8 mouse cellular contexts compared by ENCODE assay signal in the genomic region with DNA sequence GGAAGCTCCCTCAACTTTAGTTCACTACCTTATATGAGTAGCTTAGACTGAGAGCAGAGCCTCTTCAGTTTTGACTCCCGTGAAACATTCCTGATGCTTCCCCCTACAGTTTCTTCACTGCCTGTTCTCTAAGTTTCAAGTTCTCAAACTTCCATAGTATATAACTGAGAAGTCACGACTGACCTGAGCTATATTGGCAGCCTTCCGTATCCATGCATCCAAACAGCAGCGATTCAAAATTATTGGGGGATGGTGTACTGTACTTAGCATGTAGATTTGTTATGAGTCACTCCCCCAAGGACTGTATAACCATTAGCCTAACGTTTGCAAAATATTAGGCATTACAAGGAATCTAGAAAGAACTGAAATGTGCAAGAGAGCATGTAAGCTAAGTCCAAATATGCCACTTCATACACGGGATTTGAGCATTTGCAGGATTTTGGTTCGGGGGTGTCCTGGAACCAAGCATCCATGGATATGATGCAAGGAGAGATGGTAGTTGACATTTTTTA. TPM values are rescaled to one million over a fixed set of nuclear protein-coding genes. Genes with fewer than 3 reads are reported as not detected.
DNase-seq lines count a peak whose midpoint lies in the region; ATAC-seq and TF ChIP-seq lines count a peak whose summit lies in the region.
"Had no signal": no experiment of that assay in that cellular context is flagged by ENCODE, and none has a peak within 500 bp of the region (broad histone marks: within the 10 kb centered on the region; RNA-seq: fewer than 3 reads in every experiment).

No protein-coding gene starts in this region.

- ATAC-seq in liver, embryonic 12.5 days, result no peak
- no peak for ATAC-seq in liver, postnatal 0 days
- ATAC-seq in intestine, embryonic 16.5 days, result no peak
- no peak for ATAC-seq in neural tube, embryonic 14.5 days (ENCODE audit: low read depth)

- TF ChIP-seq EP300 in liver, postnatal 0 days (IDR thresholded peaks at IDR 0.05; ENCODE audit: low read depth), result no peak

- H3K27ac ChIP-seq in liver, embryonic 12.5 days, result no peak overlapping the region
- no peak overlapping the region for H3K27ac ChIP-seq in liver, postnatal 0 days (ENCODE audit: low read depth)
- H3K27ac ChIP-seq in forebrain, embryonic 10.5 days, result no peak overlapping the region
- no peak overlapping the region for H3K27ac ChIP-seq in intestine, embryonic 16.5 days (ENCODE audit: low read length)
- no peak overlapping the region for H3K27ac ChIP-seq in neural tube, embryonic 14.5 days (ENCODE audit: low read depth, low read length)

- no peak overlapping the region for H3K4me3 ChIP-seq in liver, embryonic 12.5 days
- no peak overlapping the region for H3K4me3 ChIP-seq in liver, postnatal 0 days (ENCODE audit: low read depth, low read length)
- peak overlapping the region; percentile 80; the same call in 1 of the 2 replicates for H3K4me3 ChIP-seq in forebrain, embryonic 10.5 days
- no peak overlapping the region for H3K4me3 ChIP-seq in intestine, embryonic 16.5 days (ENCODE audit: low read length)
- H3K4me3 ChIP-seq in neural tube, embryonic 14.5 days (ENCODE audit: low read depth, low read length), result no peak overlapping the region; the same call in 1 of the 2 replicates

- H3K4me1 ChIP-seq in liver, embryonic 12.5 days, result peaks cover 28% of the 10 kb centered on the region
- peaks cover 6% of the 10 kb centered on the region; the same call in 1 of the 2 replicates for H3K4me1 ChIP-seq in liver, postnatal 0 days (ENCODE audit: insufficient read depth)
- H3K4me1 ChIP-seq in forebrain, embryonic 10.5 days, result peaks cover 28% of the 10 kb centered on the region
- peaks cover 3% of the 10 kb centered on the region; the same call in 1 of the 2 replicates for H3K4me1 ChIP-seq in intestine, embryonic 16.5 days (ENCODE audit: control insufficient read depth, insufficient read depth, low read length)
- peaks cover 16% of the 10 kb centered on the region; the same call in 1 of the 2 replicates for H3K4me1 ChIP-seq in neural tube, embryonic 14.5 days (ENCODE audit: control insufficient read depth, insufficient read depth, low read length)

- peak overlapping the region; percentile 94 for H3K4me2 ChIP-seq in liver, embryonic 12.5 days
- H3K4me2 ChIP-seq in liver, postnatal 0 days (ENCODE audit: low read depth, low read length), result no peak overlapping the region
- peak overlapping the region; percentile 57; the same call in 1 of the 2 replicates for H3K4me2 ChIP-seq in intestine, embryonic 16.5 days (ENCODE audit: low read depth, low read length)
- peak overlapping the region; percentile 62; the same call in 1 of the 2 replicates for H3K4me2 ChIP-seq in neural tube, embryonic 14.5 days (ENCODE audit: low read depth, low read length)

- H3K36me3 ChIP-seq in liver, embryonic 12.5 days, result no peaks in the 10 kb centered on the region
- no peaks in the 10 kb centered on the region for H3K36me3 ChIP-seq in liver, postnatal 0 days (replicated peaks; ENCODE audit: insufficient read depth, low read length)
- H3K36me3 ChIP-seq in forebrain, embryonic 10.5 days (replicated peaks), result peaks cover 4% of the 10 kb centered on the region
- H3K36me3 ChIP-seq in intestine, embryonic 16.5 days (ENCODE audit: control insufficient read depth, insufficient read depth, low read length), result no peaks in the 10 kb centered on the region
- H3K36me3 ChIP-seq in neural tube, embryonic 14.5 days (ENCODE audit: control insufficient read depth, insufficient read depth, low read length), result no peaks in the 10 kb centered on the region

- H3K9ac ChIP-seq in liver, embryonic 12.5 days, result no peak overlapping the region
- no peak overlapping the region for H3K9ac ChIP-seq in liver, postnatal 0 days (replicated peaks)
- no peak overlapping the region for H3K9ac ChIP-seq in intestine, embryonic 16.5 days (ENCODE audit: low read depth, low read length)
- no peak overlapping the region for H3K9ac ChIP-seq in neural tube, embryonic 14.5 days (replicated peaks; ENCODE audit: low read depth, low read length)

- H3K9me3 ChIP-seq in liver, embryonic 12.5 days (replicated peaks), result no peaks in the 10 kb centered on the region
- no peaks in the 10 kb centered on the region for H3K9me3 ChIP-seq in liver, postnatal 0 days (ENCODE audit: low read length)
- no peaks in the 10 kb centered on the region for H3K9me3 ChIP-seq in forebrain, embryonic 10.5 days
- H3K9me3 ChIP-seq in intestine, embryonic 16.5 days (ENCODE audit: control insufficient read depth, low read length), result no peaks in the 10 kb centered on the region
- H3K9me3 ChIP-seq in neural tube, embryonic 14.5 days (ENCODE audit: control insufficient read depth, low read length), result no peaks in the 10 kb centered on the region

- no peak for DNase-seq in liver, postnatal 0 days
- DNase-seq in forebrain, embryonic 10.5 days (ENCODE audit: extremely low spot score, low spot score), result no peak
- DNase-seq in cerebellum, postnatal 10 days, result no peak
- no peak for DNase-seq in right cerebral cortex, postnatal 36 days (ENCODE audit: low spot score in 2 of 2)
- DNase-seq: left cerebral cortex, postnatal 4 days had no signal

- H3K27me3 ChIP-seq in liver, embryonic 12.5 days (replicated peaks), result peaks cover 9% of the 10 kb centered on the region
- no peaks in the 10 kb centered on the region for H3K27me3 ChIP-seq in liver, postnatal 0 days (ENCODE audit: insufficient read depth, low read length)
- no peaks in the 10 kb centered on the region for H3K27me3 ChIP-seq in forebrain, embryonic 10.5 days (ENCODE audit: poor library complexity, severe bottlenecking)
- no peaks in the 10 kb centered on the region for H3K27me3 ChIP-seq in intestine, embryonic 16.5 days (replicated peaks; ENCODE audit: control insufficient read depth, insufficient read depth, low read length)
- no peaks in the 10 kb centered on the region for H3K27me3 ChIP-seq in neural tube, embryonic 14.5 days (ENCODE audit: control insufficient read depth, insufficient read depth, low read length)

- no peak for TF ChIP-seq CTCF in liver, postnatal 0 days (IDR thresholded peaks at IDR 0.05; ENCODE audit: low read depth)

- WGBS in liver, embryonic 12.5 days (ENCODE audit: insufficient replicate concordance), result 67% methylated on average over 7 of the region's 7 CpGs
- WGBS in liver, postnatal 0 days (ENCODE audit: insufficient replicate concordance), result 63% methylated on average over 7 of the region's 7 CpGs
- 73% methylated on average over 7 of the region's 7 CpGs for whole genome bisulfite sequencing in forebrain, embryonic 10.5 days
- 68% methylated on average over 7 of the region's 7 CpGs for WGBS in intestine, embryonic 16.5 days
- 69% methylated on average over 7 of the region's 7 CpGs for WGBS in neural tube, embryonic 14.5 days

RNA-seq across cellular contexts. Expression of gene Rap2a, which starts 2.0 kb away (rescaled TPM):
- polyA plus RNA-seq in liver, embryonic 12.5 days (2016; fragmentation: Nextera tagmentation; extraction: Ambion mirVana), result 5.6 and 5.9 TPM in 2 replicates
- polyA plus RNA-seq in liver, postnatal 0 days (2015; fragmentation: Nextera tagmentation; extraction: Ambion mirVana), result 3.2 and 3.4 TPM in 2 replicates
- polyA plus RNA-seq in forebrain, embryonic 10.5 days (2016; fragmentation: Nextera tagmentation; extraction: Ambion mirVana), result 7.7 and 9.0 TPM in 2 replicates
- polyA plus RNA-seq in intestine, embryonic 16.5 days (2015; fragmentation: Nextera tagmentation; extraction: Ambion mirVana), result 5.5 and 5.6 TPM in 2 replicates
- 20.3 and 26.4 TPM in 2 replicates for polyA plus RNA-seq in neural tube, embryonic 14.5 days (2014; fragmentation: Nextera tagmentation; extraction: Ambion mirVana)
